Mouse (Mus musculus) thymus, postnatal 4 days (tissue): ENCODE results near the gene Ttc29.

ENCODE experiments used
- DNase-seq: peaks from one replicate; pipeline ENCODE4 v3.0.0; 2021

Gene Ttc29

GRCm38 (mm10) chr8:78426875-78427768 lies 214.0 kb downstream of the Ttc29 start:
- DNase-seq, result no peak

- DNase-seq, result no peak
These were observed 214.7 kb downstream of the Ttc29 start for GRCm38 (mm10) chr8:78427769-78428130.

GRCm38 (mm10) chr8:78428148-78428547 lies 215.1 kb downstream of the Ttc29 start:
- no peak for DNase-seq

- peak; percentile 43 for DNase-seq
These were observed 218.3 kb downstream of the Ttc29 start for GRCm38 (mm10) chr8:78431356-78431755.

GRCm38 (mm10) chr8:78432451-78432850 lies 219.4 kb downstream of the Ttc29 start:
- no peak for DNase-seq

GRCm38 (mm10) chr8:78433318-78433717 lies 220.2 kb downstream of the Ttc29 start:
- DNase-seq, result no peak

- DNase-seq, result no peak
These were observed 221.2 kb downstream of the Ttc29 start for GRCm38 (mm10) chr8:78434340-78434739.

GRCm38 (mm10) chr8:78434823-78435623 lies 221.9 kb downstream of the Ttc29 start:
- peak; percentile 9 for DNase-seq

GRCm38 (mm10) chr8:78435624-78435960 lies 222.5 kb downstream of the Ttc29 start:
- DNase-seq, result no peak

GRCm38 (mm10) chr8:78436071-78436651 lies 223.1 kb downstream of the Ttc29 start, which contains the start of gene Pou4f2:
TSS of gene Pou4f2 (minus strand) at chr8:78436645.
- DNase-seq, result peak; percentile 42

GRCm38 (mm10) chr8:78436661-78437060 lies 223.6 kb downstream of the Ttc29 start:
- DNase-seq, result no peak

GRCm38 (mm10) chr8:78437140-78438045 lies 224.3 kb downstream of the Ttc29 start:
- DNase-seq, result no peak

GRCm38 (mm10) chr8:78438121-78438520 lies 225.0 kb downstream of the Ttc29 start:
- peak; percentile 20 for DNase-seq

- DNase-seq, result no peak
These were observed 229.7 kb downstream of the Ttc29 start for GRCm38 (mm10) chr8:78442781-78443180.
